Mouse (Mus musculus): ENCODE results near the gene Bckdhb.
"Not testable (repeated sequence)": the region's sequence is repeated elsewhere in the genome, so short reads cannot be mapped to it uniquely, and the experiment has no call there.

Bckdhb gene

GRCm38 (mm10) chr9:83924878-83925687, at the start of gene Bckdhb:
Gene Bckdhb (plus strand): TSS chr9:83925145.
- DNase-seq (ENCODE audit: low spot score), result peak; percentile 93

GRCm38 (mm10) chr9:83882191-83882590, 42.8 kb upstream of the Bckdhb start:
- DNase-seq (ENCODE audit: low spot score), result no peak

GRCm38 (mm10) chr9:83886149-83886548, 38.8 kb upstream of the Bckdhb start:
- no peak for DNase-seq (ENCODE audit: low spot score)

GRCm38 (mm10) chr9:83888214-83888613, 36.7 kb upstream of the Bckdhb start:
- DNase-seq (ENCODE audit: low spot score), result no peak

GRCm38 (mm10) chr9:83893073-83893472, 31.9 kb upstream of the Bckdhb start:
- peak; percentile 14 for DNase-seq (ENCODE audit: low spot score)

- no peak for DNase-seq (ENCODE audit: low spot score)
These were observed 31.1 kb upstream of the Bckdhb start for GRCm38 (mm10) chr9:83893767-83894330.

- no peak for DNase-seq (ENCODE audit: low spot score)
These were observed 22.9 kb upstream of the Bckdhb start for GRCm38 (mm10) chr9:83902086-83902485.

- DNase-seq (ENCODE audit: low spot score), result no peak
These were observed 19.1 kb upstream of the Bckdhb start for GRCm38 (mm10) chr9:83905820-83906219.

- no peak for DNase-seq (ENCODE audit: low spot score)
These were observed 17.9 kb upstream of the Bckdhb start for GRCm38 (mm10) chr9:83907017-83907416.

- no peak for DNase-seq (ENCODE audit: low spot score)
These were observed 15.1 kb upstream of the Bckdhb start for GRCm38 (mm10) chr9:83909836-83910235.

- no peak for DNase-seq (ENCODE audit: low spot score)
These were observed 14.0 kb upstream of the Bckdhb start for GRCm38 (mm10) chr9:83910926-83911325.

GRCm38 (mm10) chr9:83922076-83922475, 2.9 kb upstream of the Bckdhb start:
- no peak for DNase-seq (ENCODE audit: low spot score)

GRCm38 (mm10) chr9:83924356-83924755, 589 bp upstream of the Bckdhb start:
- DNase-seq (ENCODE audit: low spot score), result no peak

GRCm38 (mm10) chr9:83925688-83926041, 720 bp downstream of the Bckdhb start:
- DNase-seq (ENCODE audit: low spot score), result no peak

- no peak for DNase-seq (ENCODE audit: low spot score)
These were observed 1.4 kb downstream of the Bckdhb start for GRCm38 (mm10) chr9:83926302-83926701.

- not testable (repeated sequence) for DNase-seq (ENCODE audit: low spot score)
These were observed 14.6 kb downstream of the Bckdhb start for GRCm38 (mm10) chr9:83939501-83939900.

- DNase-seq (ENCODE audit: low spot score), result no peak
These were observed 15.1 kb downstream of the Bckdhb start for GRCm38 (mm10) chr9:83940016-83940415.

- DNase-seq (ENCODE audit: low spot score), result no peak
These were observed 15.8 kb downstream of the Bckdhb start for GRCm38 (mm10) chr9:83940537-83941363.

GRCm38 (mm10) chr9:83951336-83951735, 26.4 kb downstream of the Bckdhb start:
- no peak for DNase-seq (ENCODE audit: low spot score)

- DNase-seq (ENCODE audit: low spot score), result peak; percentile 50
These were observed 31.8 kb downstream of the Bckdhb start for GRCm38 (mm10) chr9:83956632-83957314.

GRCm38 (mm10) chr9:83962098-83963086, 37.4 kb downstream of the Bckdhb start:
- no peak for DNase-seq (ENCODE audit: low spot score)
